Mouse (Mus musculus): ENCODE measurements around the gene P2ry4. TPM values are rescaled to one million over a fixed set of nuclear protein-coding genes. Genes with fewer than 3 reads are reported as not detected.
A peak's percentile ranks its signal among the peaks of the same experiment; 100 is the strongest.

The P2ry4 gene
- total and polyA plus RNA-seq, 3 experiments = 0.05 TPM; not detected in 2

DNA sequence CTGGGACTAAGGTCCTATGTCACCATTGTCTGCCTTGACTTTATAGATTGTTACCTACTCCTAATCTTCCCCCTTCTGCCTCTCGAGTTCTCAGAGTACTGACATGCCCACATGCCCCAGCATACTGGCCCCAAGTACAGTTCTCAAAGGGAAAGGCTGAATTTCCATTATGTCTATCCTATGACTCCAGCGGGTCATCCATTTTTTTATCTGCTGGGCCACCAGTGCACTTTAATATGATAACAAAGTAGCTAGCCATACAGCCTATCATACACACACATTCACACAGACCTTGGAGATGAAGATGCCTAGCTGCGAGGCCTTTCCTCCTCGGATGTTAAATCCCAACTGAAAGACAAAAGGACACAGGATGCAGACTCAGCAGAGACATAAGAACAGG is 29.6 kb upstream of the P2ry4 start:
- TF ChIP-seq POLR2AphosphoS5 (IDR thresholded peaks at IDR 0.05; ENCODE audit: insufficient replicate concordance, low read depth, low read length) (no peak), TAL1 (conservative IDR thresholded peaks at IDR 0.05; ENCODE audit: low read depth, low read length) (no peak), CTCF (IDR thresholded peaks at IDR 0.05; ENCODE audit: low read depth, low read length) (no peak), GATA1 (IDR thresholded peaks at IDR 0.05; ENCODE audit: borderline replicate concordance, low read length) (no peak), GATA2 (IDR thresholded peaks at IDR 0.05; ENCODE audit: borderline replicate concordance, low read depth, low read length) (no peak)
- H3K36me3 ChIP-seq (replicated peaks) = peaks cover 43% of the 10 kb centered on the region
- peaks cover 8% of the 10 kb centered on the region; the same call in 1 of the 2 replicates for H3K4me1 ChIP-seq (ENCODE audit: insufficient read depth, low read depth, low read length)
- DNase-seq (ENCODE audit: low spot score) (no peak), ATAC-seq (ENCODE audit: extremely low read depth, insufficient number of reproducible peaks, low FRiP score, poor library complexity, severe bottlenecking) (no peak)
- no peak overlapping the region; the same call in 1 of the 2 replicates for H3K4me3 ChIP-seq (ENCODE audit: low read depth, low read length)
- no peaks in the 10 kb centered on the region for H3K9me3 ChIP-seq (replicated peaks)
- no peaks in the 10 kb centered on the region for H3K27me3 ChIP-seq (ENCODE audit: insufficient read depth, low read length)

DNA sequence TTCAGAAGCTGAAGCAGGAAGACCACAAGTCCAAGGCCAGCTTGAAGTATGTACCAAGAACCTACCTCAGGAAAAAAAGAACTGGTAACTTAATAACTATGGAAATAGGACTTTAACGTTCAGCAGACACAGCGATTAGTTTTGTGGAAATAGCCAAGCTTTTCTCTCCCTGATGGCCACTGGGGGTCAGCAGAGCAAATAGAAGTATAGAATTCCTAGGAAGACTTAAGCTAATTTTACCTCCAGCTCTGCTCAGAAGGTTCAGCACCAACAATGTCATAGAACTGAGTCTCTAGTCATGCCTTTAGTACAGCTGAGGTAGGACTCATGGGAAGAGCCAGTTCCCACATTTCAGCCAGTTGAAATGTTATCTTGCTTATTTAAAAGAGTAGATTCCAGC is 26.7 kb upstream of the P2ry4 start:
- Histone ChIP-seq H3K27me3 (ENCODE audit: insufficient read depth, low read length) (no peaks in the 10 kb centered on the region), H3K4me1 (ENCODE audit: insufficient read depth, low read depth, low read length) (peaks cover 4% of the 10 kb centered on the region; the same call in 1 of the 2 replicates), H3K36me3 (replicated peaks) (peaks cover 34% of the 10 kb centered on the region), H3K9me3 (replicated peaks) (no peaks in the 10 kb centered on the region), H3K4me3 (ENCODE audit: low read depth, low read length) (no peak overlapping the region)
- TF ChIP-seq GATA1 (IDR thresholded peaks at IDR 0.05; ENCODE audit: borderline replicate concordance, low read length) = no peak
- no peak for TF ChIP-seq CTCF (IDR thresholded peaks at IDR 0.05; ENCODE audit: low read depth, low read length)
- TF ChIP-seq TAL1 (conservative IDR thresholded peaks at IDR 0.05; ENCODE audit: low read depth, low read length) = no peak
- no peak for TF ChIP-seq POLR2AphosphoS5 (IDR thresholded peaks at IDR 0.05; ENCODE audit: insufficient replicate concordance, low read depth, low read length)
- no peak for TF ChIP-seq GATA2 (IDR thresholded peaks at IDR 0.05; ENCODE audit: borderline replicate concordance, low read depth, low read length)
- ATAC-seq (ENCODE audit: extremely low read depth, insufficient number of reproducible peaks, low FRiP score, poor library complexity, severe bottlenecking) = no peak
- no peak for DNase-seq (ENCODE audit: low spot score)

DNA sequence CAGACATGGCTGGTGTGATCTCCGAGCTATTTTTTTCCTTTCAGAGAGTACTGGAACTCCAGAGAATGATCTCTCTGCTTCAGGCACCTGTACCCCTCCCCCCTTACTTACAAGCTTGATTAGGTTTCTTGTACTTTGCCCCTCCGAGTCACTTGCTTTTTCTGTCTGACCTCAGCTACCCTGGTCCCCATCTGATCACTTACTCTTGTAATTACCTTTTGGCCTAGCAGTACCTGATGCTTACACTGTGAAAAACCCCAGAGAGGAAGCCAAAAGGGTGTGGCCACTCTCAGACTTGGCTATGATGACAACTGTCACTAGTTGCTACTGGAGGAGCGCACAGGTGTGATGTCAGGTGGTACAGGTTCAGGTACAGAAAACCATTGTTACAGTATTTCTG is 23.8 kb upstream of the P2ry4 start:
- H3K27me3 ChIP-seq (ENCODE audit: insufficient read depth, low read length) = no peaks in the 10 kb centered on the region
- no peak overlapping the region for H3K4me3 ChIP-seq (ENCODE audit: low read depth, low read length)
- no peaks in the 10 kb centered on the region for H3K4me1 ChIP-seq (ENCODE audit: insufficient read depth, low read depth, low read length)
- TF ChIP-seq POLR2AphosphoS5 (IDR thresholded peaks at IDR 0.05; ENCODE audit: insufficient replicate concordance, low read depth, low read length) = no peak
- no peak for TF ChIP-seq CTCF (IDR thresholded peaks at IDR 0.05; ENCODE audit: low read depth, low read length)
- TF ChIP-seq GATA2 (IDR thresholded peaks at IDR 0.05; ENCODE audit: borderline replicate concordance, low read depth, low read length) = no peak
- TF ChIP-seq TAL1 (conservative IDR thresholded peaks at IDR 0.05; ENCODE audit: low read depth, low read length) = no peak
- no peak for TF ChIP-seq GATA1 (IDR thresholded peaks at IDR 0.05; ENCODE audit: borderline replicate concordance, low read length)
- DNase-seq (ENCODE audit: low spot score) = no peak
- H3K9me3 ChIP-seq (replicated peaks) = no peaks in the 10 kb centered on the region
- no peak for ATAC-seq (ENCODE audit: extremely low read depth, insufficient number of reproducible peaks, low FRiP score, poor library complexity, severe bottlenecking)
- H3K36me3 ChIP-seq (replicated peaks) = peaks cover 22% of the 10 kb centered on the region

DNA sequence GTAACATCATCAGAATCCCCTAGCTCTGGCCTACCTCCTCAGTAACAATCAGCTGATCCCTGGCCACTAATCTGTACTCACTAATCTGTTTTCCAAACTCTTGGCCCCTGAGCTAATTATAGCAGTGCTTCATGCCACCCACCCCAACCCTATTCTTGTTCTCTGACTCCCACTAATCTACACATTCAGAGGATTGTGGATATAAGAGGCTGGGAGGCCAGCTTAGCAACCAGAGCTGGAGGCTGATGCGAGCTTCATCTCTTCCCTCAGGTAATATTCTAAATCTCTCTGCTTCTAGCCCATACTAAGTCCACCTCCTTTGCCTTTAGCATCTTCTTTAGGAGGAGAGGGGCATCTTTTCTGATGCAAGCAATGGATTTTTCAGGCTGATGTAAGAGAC is 10.6 kb upstream of the P2ry4 start, which contains the start of gene Arr3:
TSS of gene Arr3 (plus strand) at position 184 of the 400 bp plus-strand sequence.
- H3K36me3 ChIP-seq (replicated peaks) = no peaks in the 10 kb centered on the region
- peaks cover 3% of the 10 kb centered on the region; the same call in 1 of the 2 replicates for H3K27me3 ChIP-seq (ENCODE audit: insufficient read depth, low read length)
- no peak for ATAC-seq (ENCODE audit: extremely low read depth, insufficient number of reproducible peaks, low FRiP score, poor library complexity, severe bottlenecking)
- no peak for DNase-seq (ENCODE audit: low spot score)
- TF ChIP-seq CTCF (IDR thresholded peaks at IDR 0.05; ENCODE audit: low read depth, low read length) (no peak), GATA1 (IDR thresholded peaks at IDR 0.05; ENCODE audit: borderline replicate concordance, low read length) (no peak), GATA2 (IDR thresholded peaks at IDR 0.05; ENCODE audit: borderline replicate concordance, low read depth, low read length) (no peak), TAL1 (conservative IDR thresholded peaks at IDR 0.05; ENCODE audit: low read depth, low read length) (no peak), POLR2AphosphoS5 (IDR thresholded peaks at IDR 0.05; ENCODE audit: insufficient replicate concordance, low read depth, low read length) (no peak)
- H3K9me3 ChIP-seq (replicated peaks) = no peaks in the 10 kb centered on the region
- H3K4me1 ChIP-seq (ENCODE audit: insufficient read depth, low read depth, low read length) = no peaks in the 10 kb centered on the region
- no peak within 1 kb of the TSS for H3K4me3 ChIP-seq (ENCODE audit: low read depth, low read length)

DNA sequence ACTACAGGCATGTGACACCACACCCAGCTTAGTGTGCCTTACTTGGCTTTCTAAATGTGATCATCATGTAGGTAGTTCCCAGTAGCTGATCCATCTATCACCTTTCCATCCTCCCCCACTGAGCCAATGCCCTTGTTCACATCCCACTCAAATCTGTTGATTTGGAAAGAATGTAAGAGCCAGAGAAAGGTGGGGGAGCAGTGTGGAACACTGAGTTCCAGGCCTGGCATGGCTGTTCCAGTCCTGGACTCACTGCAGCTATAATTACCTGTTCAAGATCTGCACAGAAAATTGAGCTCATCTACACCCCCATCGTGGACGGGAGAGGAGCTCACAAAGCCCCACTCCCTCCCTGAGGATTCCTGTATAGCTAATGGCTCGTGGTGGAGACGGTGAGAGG is 5.1 kb upstream of the P2ry4 start:
- H3K4me1 ChIP-seq (ENCODE audit: insufficient read depth, low read depth, low read length) = no peaks in the 10 kb centered on the region
- ATAC-seq (ENCODE audit: extremely low read depth, insufficient number of reproducible peaks, low FRiP score, poor library complexity, severe bottlenecking) (no peak), DNase-seq (ENCODE audit: low spot score) (no peak)
- 0 out of 2 replicates have a peak, but pooled peaks cover 4% of the 10 kb centered on the region for H3K27me3 ChIP-seq (ENCODE audit: insufficient read depth, low read length)
- TF ChIP-seq GATA2 (IDR thresholded peaks at IDR 0.05; ENCODE audit: borderline replicate concordance, low read depth, low read length) (no peak), CTCF (IDR thresholded peaks at IDR 0.05; ENCODE audit: low read depth, low read length) (no peak), TAL1 (conservative IDR thresholded peaks at IDR 0.05; ENCODE audit: low read depth, low read length) (no peak), GATA1 (IDR thresholded peaks at IDR 0.05; ENCODE audit: borderline replicate concordance, low read length) (no peak), POLR2AphosphoS5 (IDR thresholded peaks at IDR 0.05; ENCODE audit: insufficient replicate concordance, low read depth, low read length) (no peak)
- no peaks in the 10 kb centered on the region for H3K9me3 ChIP-seq (replicated peaks)
- no peak overlapping the region for H3K4me3 ChIP-seq (ENCODE audit: low read depth, low read length)
- H3K36me3 ChIP-seq (replicated peaks) = no peaks in the 10 kb centered on the region

DNA sequence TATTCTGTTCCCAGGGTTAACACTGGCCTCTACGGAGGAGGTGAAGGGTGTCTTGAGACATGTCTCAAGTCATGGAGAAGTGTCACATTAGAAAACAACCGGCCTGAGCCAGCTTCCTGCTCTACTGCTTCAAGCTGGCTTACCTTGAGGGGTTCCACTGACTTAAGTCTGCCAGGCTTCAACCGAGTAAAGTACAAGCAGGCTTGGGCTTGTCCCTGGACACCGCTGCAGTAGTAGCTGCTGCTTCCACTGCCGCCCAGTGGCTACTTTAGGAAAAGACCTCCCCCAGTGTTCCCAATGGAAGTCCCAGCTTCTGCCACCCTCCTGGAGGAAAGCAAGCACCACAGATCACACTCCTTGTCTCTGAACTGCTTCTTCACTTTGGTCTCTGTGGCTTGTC is 2.8 kb upstream of the P2ry4 start:
- Histone ChIP-seq H3K4me1 (ENCODE audit: insufficient read depth, low read depth, low read length) (no peaks in the 10 kb centered on the region), H3K27me3 (ENCODE audit: insufficient read depth, low read length) (peaks cover 8% of the 10 kb centered on the region; the same call in 1 of the 2 replicates), H3K36me3 (replicated peaks) (no peaks in the 10 kb centered on the region), H3K9me3 (replicated peaks) (no peaks in the 10 kb centered on the region), H3K4me3 (ENCODE audit: low read depth, low read length) (no peak overlapping the region)
- no peak for TF ChIP-seq POLR2AphosphoS5 (IDR thresholded peaks at IDR 0.05; ENCODE audit: insufficient replicate concordance, low read depth, low read length)
- TF ChIP-seq GATA2 (IDR thresholded peaks at IDR 0.05; ENCODE audit: borderline replicate concordance, low read depth, low read length) = no peak
- TF ChIP-seq TAL1 (conservative IDR thresholded peaks at IDR 0.05; ENCODE audit: low read depth, low read length) = no peak
- TF ChIP-seq GATA1 (IDR thresholded peaks at IDR 0.05; ENCODE audit: borderline replicate concordance, low read length) = no peak
- TF ChIP-seq CTCF (IDR thresholded peaks at IDR 0.05; ENCODE audit: low read depth, low read length) = no peak
- ATAC-seq (ENCODE audit: extremely low read depth, insufficient number of reproducible peaks, low FRiP score, poor library complexity, severe bottlenecking) (no peak), DNase-seq (ENCODE audit: low spot score) (peak; percentile 1)
